Mouse (Mus musculus) ES-E14 (cell line): ENCODE measurements at regions not wholly inside any gene's neighbourhood (a gene's known extent, or its start where the extent isn't known, plus 50 kb on each side); places are given as distances from the start of the nearest gene placed in this dataset.

ENCODE experiments used
- CHD2 ChIP-seq: IDR thresholded peaks from 2 replicates; pipeline ENCODE4 v1.6.1; 2014; ENCODE audit warnings: mild to moderate bottlenecking, low read depth, low read length, inconsistent platforms
- HCFC1 ChIP-seq: IDR thresholded peaks from 2 replicates; pipeline ENCODE4 v1.6.1; 2012; ENCODE audit warnings: low read length, inconsistent platforms, borderline replicate concordance; ENCODE audit not compliant: insufficient read depth

- TF ChIP-seq HCFC1 (no peak), CHD2 (peak; percentile 40; the same call in 1 of the 2 replicates)
These were observed 699.2 kb downstream of the Tmem132b start for GRCm38 (mm10) chr5:126230768-126231167.
